In genomic region chr11:78792055-78792454, GRCm38 (mm10) we compare ENCODE assay signal across 8 mouse cellular contexts. TPM values are rescaled to one million over a fixed set of nuclear protein-coding genes. Genes with fewer than 3 reads are reported as not detected.
DNase-seq lines count a peak whose midpoint lies in the region; ATAC-seq lines count a peak whose summit lies in the region.

No protein-coding gene starts in this region.

- 57% methylated on average over 5 of the region's 5 CpGs for WGBS in heart, embryonic 11.5 days (ENCODE audit: insufficient replicate concordance)
- WGBS in liver, embryonic 11.5 days: 59% methylated on average over 5 of the region's 5 CpGs
- 18% methylated on average over 5 of the region's 5 CpGs for WGBS in forebrain, embryonic 11.5 days
- WGBS in midbrain, embryonic 13.5 days: 32% methylated on average over 5 of the region's 5 CpGs

- no peak overlapping the region for H3K4me3 ChIP-seq in heart, embryonic 11.5 days (ENCODE audit: low read depth, low read length)
- H3K4me3 ChIP-seq in liver, embryonic 11.5 days (ENCODE audit: low read depth, low read length): no peak overlapping the region
- H3K4me3 ChIP-seq in forebrain, embryonic 11.5 days (ENCODE audit: low read depth, low read length): no peak overlapping the region
- H3K4me3 ChIP-seq in midbrain, embryonic 13.5 days (replicated peaks): no peak overlapping the region

- H3K4me1 ChIP-seq in heart, embryonic 11.5 days (ENCODE audit: control insufficient read depth, insufficient read depth, low read length): peaks cover 2% of the 10 kb centered on the region; the same call in 1 of the 2 replicates
- H3K4me1 ChIP-seq in liver, embryonic 11.5 days (replicated peaks; ENCODE audit: control insufficient read depth, insufficient read depth, low read length): no peaks in the 10 kb centered on the region
- peaks cover 10% of the 10 kb centered on the region for H3K4me1 ChIP-seq in forebrain, embryonic 11.5 days (replicated peaks; ENCODE audit: control insufficient read depth, insufficient read depth, low read length)
- peaks cover 41% of the 10 kb centered on the region for H3K4me1 ChIP-seq in midbrain, embryonic 13.5 days (replicated peaks)

- no peak for ATAC-seq in heart, embryonic 11.5 days (replicated peaks; ENCODE audit: insufficient number of reproducible peaks, low FRiP score, low TSS enrichment)
- no peak for ATAC-seq in liver, embryonic 11.5 days (replicated peaks; ENCODE audit: low FRiP score)
- ATAC-seq in forebrain, embryonic 11.5 days (replicated peaks; ENCODE audit: low FRiP score): no peak
- ATAC-seq in midbrain, embryonic 13.5 days: 0 out of 2 replicates have a peak, but pooled peaks have one; percentile 47

- DNase-seq in heart, adult 11 months: no peak
- no peak for DNase-seq in liver, embryonic 11.5 days (ENCODE audit: low spot score)
- DNase-seq in liver: no peak
- peak; percentile 64 for DNase-seq in forebrain, embryonic 11.5 days (ENCODE audit: low spot score)
- no peak for DNase-seq in spleen, adult 18-20 months
- DNase-seq in left cerebral cortex, postnatal 4 days: no peak

- intact Hi-C loops in left cerebral cortex, postnatal 4 days (cut with DNase I): no loop called here

- no peak overlapping the region for H3K27ac ChIP-seq in heart, embryonic 11.5 days (ENCODE audit: low read depth, low read length)
- H3K27ac ChIP-seq in liver, embryonic 11.5 days (ENCODE audit: low read depth, low read length): no peak overlapping the region
- H3K27ac ChIP-seq in forebrain, embryonic 11.5 days (ENCODE audit: low read depth, low read length): peak overlapping the region; percentile 75
- H3K27ac ChIP-seq in midbrain, embryonic 13.5 days: peak overlapping the region; percentile 67

- H3K9me3 ChIP-seq in heart, embryonic 11.5 days (replicated peaks; ENCODE audit: control insufficient read depth, low read length): no peaks in the 10 kb centered on the region
- H3K9me3 ChIP-seq in liver, embryonic 11.5 days (ENCODE audit: control insufficient read depth, low read length): no peaks in the 10 kb centered on the region
- H3K9me3 ChIP-seq in forebrain, embryonic 11.5 days (ENCODE audit: control insufficient read depth, low read length): no peaks in the 10 kb centered on the region
- H3K9me3 ChIP-seq in midbrain, embryonic 13.5 days: no peaks in the 10 kb centered on the region

- no peak overlapping the region for H3K9ac ChIP-seq in heart, embryonic 11.5 days (ENCODE audit: low read depth, low read length)
- H3K9ac ChIP-seq in liver, embryonic 11.5 days (ENCODE audit: low read depth, low read length): no peak overlapping the region
- H3K9ac ChIP-seq in forebrain, embryonic 11.5 days (ENCODE audit: low read length): no peak overlapping the region
- no peak overlapping the region for H3K9ac ChIP-seq in midbrain, embryonic 13.5 days (replicated peaks)

- no peaks in the 10 kb centered on the region for H3K27me3 ChIP-seq in heart, embryonic 11.5 days (ENCODE audit: control insufficient read depth, insufficient read depth, low read length)
- no peaks in the 10 kb centered on the region for H3K27me3 ChIP-seq in liver, embryonic 11.5 days (replicated peaks; ENCODE audit: control insufficient read depth, insufficient read depth, low read length)
- no peaks in the 10 kb centered on the region for H3K27me3 ChIP-seq in forebrain, embryonic 11.5 days (ENCODE audit: control insufficient read depth, insufficient read depth, low read length)
- H3K27me3 ChIP-seq in midbrain, embryonic 13.5 days: peaks cover 10% of the 10 kb centered on the region; the same call in 1 of the 2 replicates

- no peaks in the 10 kb centered on the region for H3K36me3 ChIP-seq in heart, embryonic 11.5 days (ENCODE audit: control insufficient read depth, insufficient read depth, low read length)
- no peaks in the 10 kb centered on the region for H3K36me3 ChIP-seq in liver, embryonic 11.5 days (ENCODE audit: control insufficient read depth, insufficient read depth, low read length)
- H3K36me3 ChIP-seq in forebrain, embryonic 11.5 days (ENCODE audit: control insufficient read depth, insufficient read depth, low read length): no peaks in the 10 kb centered on the region
- no peaks in the 10 kb centered on the region for H3K36me3 ChIP-seq in midbrain, embryonic 13.5 days

- peak overlapping the region; percentile 39; the same call in 1 of the 2 replicates for H3K4me2 ChIP-seq in heart, embryonic 11.5 days
- H3K4me2 ChIP-seq in liver, embryonic 11.5 days: peak overlapping the region; percentile 50
- no peak overlapping the region for H3K4me2 ChIP-seq in forebrain, embryonic 11.5 days (ENCODE audit: low read depth, low read length, severe bottlenecking)
- H3K4me2 ChIP-seq in midbrain, embryonic 13.5 days (replicated peaks): peak overlapping the region; percentile 23; the same call in 1 of the 2 replicates

RNA-seq across cellular contexts. Expression of gene Lyrm9, which starts 34.3 kb away (rescaled TPM):
- 27.4 and 28.3 TPM in 2 replicates for polyA plus RNA-seq in heart, embryonic 11.5 days (2014; fragmentation: Nextera tagmentation; extraction: Ambion mirVana)
- 28.7 and 31.0 TPM in 2 replicates for polyA plus RNA-seq in liver, embryonic 11.5 days (2014; fragmentation: Nextera tagmentation; extraction: Ambion mirVana)
- 18.6 and 23.4 TPM in 2 replicates for polyA plus RNA-seq in forebrain, embryonic 11.5 days (2014; fragmentation: Nextera tagmentation; extraction: Ambion mirVana)
- polyA plus RNA-seq in midbrain, embryonic 13.5 days (2015; fragmentation: Nextera tagmentation; extraction: Ambion mirVana): 25.3 and 28.2 TPM in 2 replicates
- total RNA-seq in left cerebral cortex, postnatal 4 days (2021): 10 to 100 TPM; 28.0 to 36.5 TPM

RNA-seq across cellular contexts. Expression of gene Ccnq, which starts 40.5 kb away (rescaled TPM):
- 31.0 and 34.0 TPM in 2 replicates for polyA plus RNA-seq in heart, embryonic 11.5 days (2014; fragmentation: Nextera tagmentation; extraction: Ambion mirVana)
- 47.9 and 52.3 TPM in 2 replicates for polyA plus RNA-seq in liver, embryonic 11.5 days (2014; fragmentation: Nextera tagmentation; extraction: Ambion mirVana)
- 35.9 and 43.4 TPM in 2 replicates for polyA plus RNA-seq in forebrain, embryonic 11.5 days (2014; fragmentation: Nextera tagmentation; extraction: Ambion mirVana)
- 33.2 and 34.3 TPM in 2 replicates for polyA plus RNA-seq in midbrain, embryonic 13.5 days (2015; fragmentation: Nextera tagmentation; extraction: Ambion mirVana)
- 10 to 100 TPM; 16.8 to 17.5 TPM for total RNA-seq in left cerebral cortex, postnatal 4 days (2021)

Comparison
In these comparisons a context has a peak if more than half of its experiments do, and no peak if none do; other contexts are left out.
1. H3K27ac ChIP-seq: peak in forebrain, embryonic 11.5 days (single experiment) and midbrain, embryonic 13.5 days (single experiment); none in heart, embryonic 11.5 days (single experiment) and liver, embryonic 11.5 days (single experiment).